Comparison of ENCODE assay signal across 24 mouse cellular contexts in the genomic region with DNA sequence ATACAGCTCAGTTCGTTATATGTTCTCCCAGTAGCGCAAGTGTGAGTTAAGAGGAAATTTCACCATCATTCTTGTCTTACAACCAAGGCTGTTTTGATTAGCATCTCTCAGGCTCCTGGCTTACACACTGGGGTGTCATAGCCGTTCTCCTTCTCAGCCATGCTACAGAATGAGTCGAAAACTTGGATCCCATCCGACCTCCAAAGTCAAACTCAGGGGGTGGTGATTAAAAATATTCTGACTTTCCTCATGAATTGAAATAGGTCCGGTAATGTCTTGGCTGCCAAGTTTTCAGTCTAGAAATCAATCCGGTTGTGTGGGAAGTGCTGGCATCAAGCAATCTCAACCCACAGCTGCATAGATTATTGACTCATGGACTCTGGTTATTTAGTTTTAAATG. TPM values are rescaled to one million over a fixed set of nuclear protein-coding genes. Genes with fewer than 3 reads are reported as not detected.
"Had no signal": no experiment of that assay in that cellular context is flagged by ENCODE, and none has a peak within 500 bp of the region (broad histone marks: within the 10 kb centered on the region; RNA-seq: fewer than 3 reads in every experiment).

No protein-coding gene starts in this region.

- H3K36me3 ChIP-seq: intestine, embryonic 15.5 days; kidney, embryonic 15.5 days; limb, embryonic 13.5 days; liver, embryonic 15.5 days; midbrain, embryonic 15.5 days; neural tube, embryonic 12.5 days had no signal

- DNase-seq: kidney, adult 2 months; kidney, postnatal 25 days; left cerebral cortex, postnatal 4 days; lung, embryonic 14.5 days; lung, postnatal 10 days; right cerebral cortex, postnatal 25 days; thymus, postnatal 36 days had no signal

- H3K27me3 ChIP-seq: intestine, embryonic 15.5 days; kidney, embryonic 15.5 days; limb, embryonic 13.5 days; liver, embryonic 15.5 days; megakaryocyte, embryonic 14.5 days; midbrain, embryonic 15.5 days; neural tube, embryonic 12.5 days had no signal

- ATAC-seq: intestine, embryonic 15.5 days; midbrain, embryonic 15.5 days had no signal

- H3K4me1 ChIP-seq: intestine, embryonic 15.5 days; kidney, embryonic 15.5 days; limb, embryonic 13.5 days; liver, embryonic 15.5 days; megakaryocyte, embryonic 14.5 days; midbrain, embryonic 15.5 days; neural tube, embryonic 12.5 days had no signal

- H3K4me2 ChIP-seq: intestine, embryonic 15.5 days; kidney, embryonic 15.5 days; limb, embryonic 13.5 days; liver, embryonic 15.5 days; lung, embryonic 14.5 days; midbrain, embryonic 11.5 days; midbrain, embryonic 15.5 days; neural tube, embryonic 12.5 days had no signal

- H3K9ac ChIP-seq: intestine, embryonic 15.5 days; kidney, embryonic 15.5 days; limb, embryonic 13.5 days; liver, embryonic 15.5 days; lung, embryonic 14.5 days; midbrain, embryonic 15.5 days; neural tube, embryonic 12.5 days had no signal

- H3K9me3 ChIP-seq: intestine, embryonic 15.5 days; kidney, embryonic 15.5 days; limb, embryonic 13.5 days; liver, embryonic 15.5 days; megakaryocyte, embryonic 14.5 days; midbrain, embryonic 15.5 days; neural tube, embryonic 12.5 days had no signal

- H3K4me3 ChIP-seq: intestine, embryonic 15.5 days; kidney, embryonic 15.5 days; layer of hippocampus, adult 2 months; limb, embryonic 13.5 days; liver, embryonic 15.5 days; megakaryocyte, embryonic 14.5 days; midbrain, embryonic 15.5 days; neural tube, embryonic 12.5 days had no signal

- H3K27ac ChIP-seq: intestine, embryonic 15.5 days; kidney, embryonic 15.5 days; layer of hippocampus, adult 2 months; limb, embryonic 13.5 days; liver, embryonic 15.5 days; macrophage; midbrain, embryonic 15.5 days; neural tube, embryonic 12.5 days; stomach, postnatal 0 days had no signal

RNA-seq across cellular contexts. Expression of a gene that starts 2.3 kb away (rescaled TPM):
- total RNA-seq: layer of hippocampus, adult 2 months; left cerebral cortex, adult 18-20 months; left cerebral cortex, postnatal 10 days; left cerebral cortex, postnatal 4 days; liver, adult 2 months; monocyte, adult 5-6 weeks; neutrophil, adult 5-6 weeks had no signal
- polyA plus RNA-seq: intestine, embryonic 15.5 days; kidney, adult 2 months; kidney, embryonic 15.5 days; limb, embryonic 13.5 days; liver, adult 2 months; liver, embryonic 15.5 days; lung, embryonic 14.5 days; macrophage; midbrain, embryonic 11.5 days; midbrain, embryonic 15.5 days; neural tube, embryonic 12.5 days; stomach, postnatal 0 days; thymus, postnatal 0 days had no signal
